Mouse (Mus musculus) gastrocnemius, adult 18-20 months (tissue): ENCODE data around the gene Lamc2. TPM values are rescaled to one million over a fixed set of nuclear protein-coding genes. Genes with fewer than 3 reads are reported as not detected.
"Not testable (repeated sequence)": the region's sequence is repeated elsewhere in the genome, so short reads cannot be mapped to it uniquely, and the experiment has no call there.

Experiments
- DNase-seq: peaks from one replicate; pipeline ENCODE4 v3.0.0; 2021; ENCODE audit warnings: low spot score
- total RNA-seq, 2 experiments: library from RNA; stranded (reverse); gene quantifications; 2 replicates each; pipeline ENCODE4 v1.2.3; 2021

Lamc2 gene
- total RNA-seq, 2 experiments from 2014 or later, result 3.3 to 9.7 TPM

DNA sequence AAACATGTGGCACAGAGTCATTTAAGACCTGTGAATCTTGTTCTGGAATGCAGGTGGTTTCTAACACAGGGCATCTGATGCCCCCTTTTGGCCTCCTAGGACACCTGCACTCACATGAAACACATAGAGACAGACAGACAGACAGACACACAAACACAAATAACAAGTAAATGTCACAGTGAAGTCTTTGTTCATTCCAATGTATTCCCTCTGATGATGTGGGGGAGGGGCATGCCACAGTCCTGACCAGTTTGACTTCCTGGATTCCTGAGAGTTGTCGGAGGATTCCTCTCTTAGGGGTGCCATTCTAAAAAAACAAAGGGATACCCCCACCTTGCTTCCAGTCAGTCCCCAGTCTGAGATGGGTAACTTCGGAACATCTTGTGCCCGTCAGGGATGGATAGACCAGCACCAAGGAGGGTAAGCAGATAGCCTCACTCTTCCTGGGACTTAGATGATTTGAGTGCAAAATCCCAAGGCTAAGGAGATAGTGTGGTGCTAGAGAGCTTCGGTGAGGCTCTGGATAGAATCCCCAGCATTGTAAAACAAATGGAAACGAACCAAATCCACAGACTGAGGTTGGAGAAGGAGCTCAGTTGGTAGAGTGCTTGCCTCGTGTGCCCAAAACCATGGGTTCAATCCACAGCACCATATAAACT is 89.1 kb downstream of the Lamc2 start:
- no peak for DNase-seq

DNA sequence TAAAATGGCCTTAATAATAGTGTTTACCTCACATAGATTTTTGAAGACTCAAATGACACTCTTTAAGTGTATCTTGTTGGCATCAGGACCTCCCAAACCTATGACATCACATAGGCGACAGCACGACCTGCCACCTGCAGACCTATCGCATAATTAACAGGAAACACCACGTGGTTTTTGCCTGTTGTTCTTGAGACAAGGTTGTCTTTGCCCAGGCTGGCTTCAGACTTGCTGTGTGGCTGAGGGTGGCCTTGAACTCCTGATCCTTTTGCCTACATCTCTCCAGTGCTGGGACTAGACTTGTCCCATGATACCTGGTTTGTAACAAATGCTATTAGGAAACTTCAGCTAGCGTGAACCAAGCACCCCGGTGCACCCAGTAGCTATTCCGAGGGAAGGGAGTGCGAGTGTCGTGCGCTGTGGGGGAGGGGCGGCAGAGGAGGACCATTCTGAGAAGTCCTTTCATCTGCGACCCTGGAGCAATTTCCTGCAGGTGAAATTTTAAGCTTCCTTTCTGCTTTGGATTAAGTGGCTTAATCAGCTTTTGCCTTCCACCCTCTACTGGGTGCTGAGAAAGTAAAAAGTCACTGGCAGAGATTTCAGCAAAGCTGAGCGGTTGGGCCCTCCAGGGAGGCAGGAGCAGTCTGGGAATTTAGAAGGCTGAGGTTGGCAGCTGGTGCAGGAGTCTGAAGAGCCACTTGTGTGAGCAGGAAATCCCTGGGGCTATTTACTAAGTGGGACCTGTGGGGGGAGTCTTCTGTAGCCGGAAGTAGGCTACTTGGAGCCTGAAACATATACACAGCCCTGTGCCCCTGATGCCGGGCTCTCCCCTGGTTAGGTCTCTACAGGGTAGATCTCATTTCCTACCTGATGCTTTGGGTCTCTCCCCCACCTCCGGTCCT is 90.2 kb downstream of the Lamc2 start:
- no peak for DNase-seq

DNA sequence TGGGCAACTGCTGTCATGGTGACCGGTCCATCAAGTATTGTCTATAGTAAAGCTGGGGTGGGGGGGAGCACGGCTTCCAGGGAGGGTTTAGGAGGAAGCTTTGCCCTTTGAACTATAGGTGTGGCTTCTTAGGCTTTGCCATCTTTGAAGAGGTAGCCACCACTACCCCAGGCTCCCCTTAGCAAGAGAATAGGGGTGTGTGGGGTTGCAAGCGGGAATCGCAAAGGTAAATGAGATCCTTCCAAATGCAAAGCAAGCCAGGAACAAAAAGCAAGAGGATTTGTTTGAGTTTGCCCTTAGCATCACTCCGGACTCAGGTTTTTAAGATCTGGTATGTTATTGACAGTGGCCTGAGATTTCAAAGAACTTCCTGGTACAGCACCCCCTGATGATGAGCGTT is 90.9 kb downstream of the Lamc2 start:
- DNase-seq, result no peak

DNA sequence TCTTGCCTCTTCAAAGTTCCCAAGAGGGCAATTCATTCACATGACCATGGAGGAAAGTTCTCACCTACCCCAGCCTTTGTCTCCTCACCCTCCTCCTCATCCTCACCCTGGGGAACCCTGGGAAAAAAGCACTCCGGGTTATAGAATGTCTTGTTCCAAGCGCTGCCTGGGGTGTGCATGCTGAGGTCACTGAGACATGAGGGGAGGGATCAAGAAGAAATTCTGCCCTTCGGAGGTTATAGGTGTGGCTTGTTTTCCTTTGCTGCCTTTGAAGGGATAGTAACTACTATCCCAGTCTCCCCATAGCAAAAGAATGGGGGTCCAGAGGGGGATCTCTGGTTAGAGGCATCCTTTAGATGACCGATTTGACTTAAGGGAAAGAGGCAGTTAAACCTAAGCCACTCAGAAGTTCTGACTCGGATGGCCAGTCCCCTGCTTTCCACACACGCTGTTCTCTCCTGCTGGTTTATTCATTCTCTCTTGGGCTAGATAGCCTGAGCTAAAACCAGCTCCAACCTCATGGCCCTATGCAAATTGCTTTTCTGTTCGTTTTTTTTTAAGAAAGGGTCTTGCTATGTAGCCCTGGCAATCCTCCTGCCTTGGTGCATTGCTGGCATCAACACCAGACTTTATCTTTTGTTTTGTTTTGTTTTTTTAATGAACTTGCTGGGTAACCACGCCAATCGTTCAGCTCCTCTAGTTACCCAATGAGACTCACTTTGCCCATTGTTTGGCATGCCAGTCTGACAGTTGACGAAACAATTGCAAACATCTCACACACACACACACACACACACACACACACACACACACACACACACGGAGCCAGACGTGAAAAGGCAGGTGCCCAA is 91.8 kb downstream of the Lamc2 start:
- DNase-seq, result no peak

DNA sequence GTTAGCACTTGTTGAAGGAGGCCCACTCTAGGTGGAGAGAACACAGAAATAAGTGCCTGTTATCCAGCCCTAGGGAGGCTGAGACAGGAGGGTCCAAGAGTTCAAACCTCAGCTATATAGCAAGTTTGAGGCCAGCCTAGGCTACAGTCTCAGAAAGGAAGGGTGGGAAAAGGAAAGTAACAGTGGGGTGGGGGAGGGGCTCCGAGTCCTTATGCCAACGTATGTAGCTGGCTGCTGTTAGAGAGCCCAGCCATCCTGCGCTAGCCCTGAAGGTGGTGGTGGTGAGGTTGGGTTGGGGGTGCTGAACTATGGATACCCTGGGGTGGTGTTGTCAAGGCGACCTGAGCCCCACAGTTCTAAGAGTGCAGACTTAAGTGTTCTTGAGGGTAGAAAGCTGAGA is 92.7 kb downstream of the Lamc2 start:
- DNase-seq, result no peak

DNA sequence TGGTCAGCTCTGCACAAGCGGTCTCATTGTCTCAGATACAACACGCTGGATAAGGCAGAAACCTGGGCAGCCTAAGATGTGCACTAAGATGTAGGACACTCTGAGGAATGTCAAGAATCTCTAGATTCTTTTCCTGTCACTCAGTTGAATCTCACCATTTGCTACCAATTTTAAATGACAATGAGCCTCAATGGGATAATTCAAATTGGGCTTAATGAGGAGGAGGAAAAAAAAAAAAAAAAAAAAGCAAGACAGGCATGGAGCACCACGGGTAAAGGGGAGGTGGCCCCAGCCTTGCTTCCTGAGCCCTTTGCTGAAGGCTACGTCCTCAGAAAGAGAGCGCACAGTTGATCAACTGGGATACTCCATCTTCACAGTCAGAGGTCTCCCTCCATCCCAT is 93.1 kb downstream of the Lamc2 start:
- no peak for DNase-seq

DNA sequence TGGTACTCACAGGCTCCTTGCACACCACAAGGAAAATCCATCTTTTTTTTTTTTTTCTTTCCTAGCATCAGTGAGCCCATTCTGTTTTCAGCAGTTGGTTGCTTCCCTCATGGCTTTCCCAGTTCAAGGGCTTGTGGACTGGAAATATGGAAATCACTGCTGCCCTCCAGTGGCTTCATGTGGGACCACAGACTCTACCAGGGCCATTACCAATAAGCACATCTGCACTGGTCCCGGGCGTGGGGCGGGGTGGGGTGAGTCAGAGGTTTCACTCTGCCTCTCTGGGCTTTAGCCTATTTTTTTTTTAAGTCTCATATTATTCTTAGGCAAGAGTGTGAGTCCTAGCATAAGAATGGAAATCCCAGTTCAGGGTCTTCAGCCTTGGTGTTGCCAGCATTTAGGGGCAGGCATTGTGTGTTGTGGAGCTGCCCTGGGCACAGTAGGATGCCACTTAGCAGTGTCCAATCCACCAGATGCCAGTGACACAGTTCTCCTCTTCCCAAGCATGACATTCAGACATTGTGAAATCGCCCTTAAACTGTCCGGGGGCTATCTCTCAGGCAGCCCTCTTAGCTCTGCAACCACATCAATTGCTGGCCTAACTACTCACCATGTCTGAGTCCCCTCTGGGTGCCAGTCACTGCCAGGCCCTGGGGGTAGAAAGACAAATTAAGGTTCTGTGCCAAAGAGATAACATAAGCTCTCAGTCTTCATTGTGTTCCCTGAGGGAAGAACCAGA is 93.8 kb downstream of the Lamc2 start:
- peak; percentile 89 for DNase-seq

DNA sequence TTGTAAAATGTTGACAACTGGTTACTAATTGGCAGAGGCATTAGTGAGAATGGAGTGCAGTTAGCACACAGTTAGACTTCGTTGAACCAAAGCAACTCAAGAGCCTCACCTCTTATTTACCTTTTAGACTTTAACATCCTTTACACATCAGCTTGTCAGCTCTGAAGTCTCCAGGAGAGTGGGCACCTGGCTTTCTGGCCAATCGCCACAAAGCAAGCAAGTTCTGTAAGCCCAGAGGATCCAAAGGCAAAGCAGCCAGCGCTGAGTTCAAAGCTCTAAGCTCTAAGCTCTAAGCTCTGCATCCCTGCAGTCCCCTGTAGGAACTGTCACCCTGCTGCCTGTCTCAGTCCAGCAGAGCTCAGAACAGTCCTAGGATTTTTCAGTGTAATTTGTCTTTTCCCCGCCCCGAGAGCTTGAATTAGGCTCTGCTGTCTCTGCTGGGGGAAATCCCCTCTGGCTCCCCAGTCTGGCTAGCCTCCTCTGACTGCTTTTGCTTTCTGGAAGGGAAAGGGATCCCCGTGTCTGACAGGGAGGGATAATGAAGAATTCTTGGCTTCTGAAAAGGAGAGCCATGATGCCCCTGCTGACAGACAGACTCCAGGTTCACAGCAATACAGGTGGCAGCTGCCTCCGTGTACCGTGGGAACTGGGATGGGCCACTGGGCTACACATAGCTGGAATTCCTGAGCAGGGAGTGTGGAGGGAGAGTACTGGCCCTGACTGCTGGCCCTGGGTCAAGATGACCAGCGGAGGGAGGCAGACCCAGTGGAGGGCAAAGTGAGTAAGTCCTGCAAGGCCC is 94.6 kb downstream of the Lamc2 start:
- no peak for DNase-seq

DNA sequence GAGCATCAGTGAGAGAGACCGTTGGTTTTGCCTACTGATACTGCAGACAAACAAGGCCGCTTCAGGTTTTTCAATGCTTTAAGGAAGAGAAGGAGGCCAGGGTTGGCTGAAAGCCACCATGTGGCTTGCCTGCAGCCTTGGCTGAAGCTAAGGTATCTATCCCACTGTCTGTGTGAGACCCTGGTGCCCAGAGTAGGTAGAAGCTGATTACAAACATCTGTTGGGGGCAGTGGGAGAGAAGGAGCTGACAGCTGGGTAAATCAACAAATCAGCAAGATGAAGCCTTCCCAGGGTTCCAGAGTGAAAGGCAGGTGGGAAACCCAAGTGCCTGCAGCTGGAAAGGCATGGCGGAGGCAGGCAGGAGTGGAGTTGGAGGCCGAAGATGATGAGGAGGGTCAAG is 95.4 kb downstream of the Lamc2 start:
- no peak for DNase-seq

DNA sequence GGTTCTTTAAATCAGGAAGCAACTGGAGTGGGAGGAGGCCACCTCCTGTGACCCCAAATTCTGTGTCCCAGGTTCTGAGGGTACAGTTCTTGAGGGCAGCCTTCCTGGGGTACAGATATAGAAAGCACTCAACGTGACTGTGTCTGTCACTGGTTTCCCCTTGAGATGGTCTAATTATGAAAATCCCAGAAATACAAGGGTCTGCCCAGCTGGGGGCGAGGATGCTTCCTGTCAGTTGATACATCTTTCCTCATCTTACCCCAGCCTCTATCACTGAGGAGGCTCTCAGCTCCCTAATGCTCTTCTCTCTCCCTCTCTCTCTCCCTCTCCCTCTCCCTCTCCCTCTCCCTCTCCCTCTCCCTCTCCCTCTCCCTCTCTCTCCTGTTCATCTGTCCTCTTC is 96.2 kb downstream of the Lamc2 start:
- DNase-seq, result no peak

DNA sequence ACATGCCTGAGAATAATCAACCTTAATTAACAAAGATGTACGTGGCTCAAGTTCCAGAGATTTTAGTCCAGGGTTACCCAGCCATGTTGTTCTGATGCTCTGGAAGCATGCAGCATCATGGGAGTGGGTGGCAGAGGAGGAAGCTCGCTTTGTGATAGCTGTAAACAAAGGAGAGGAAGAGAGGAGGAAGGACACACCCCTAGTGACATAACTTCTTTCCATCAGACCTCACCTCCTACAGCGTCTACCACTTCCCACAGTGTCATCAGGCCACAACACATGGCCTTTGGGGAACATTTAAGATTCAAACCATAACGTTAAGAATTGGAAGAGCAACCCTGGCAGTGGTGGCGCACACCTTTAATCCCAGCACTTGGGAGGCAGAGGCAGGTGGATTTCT is 98.5 kb downstream of the Lamc2 start:
- no peak for DNase-seq

DNA sequence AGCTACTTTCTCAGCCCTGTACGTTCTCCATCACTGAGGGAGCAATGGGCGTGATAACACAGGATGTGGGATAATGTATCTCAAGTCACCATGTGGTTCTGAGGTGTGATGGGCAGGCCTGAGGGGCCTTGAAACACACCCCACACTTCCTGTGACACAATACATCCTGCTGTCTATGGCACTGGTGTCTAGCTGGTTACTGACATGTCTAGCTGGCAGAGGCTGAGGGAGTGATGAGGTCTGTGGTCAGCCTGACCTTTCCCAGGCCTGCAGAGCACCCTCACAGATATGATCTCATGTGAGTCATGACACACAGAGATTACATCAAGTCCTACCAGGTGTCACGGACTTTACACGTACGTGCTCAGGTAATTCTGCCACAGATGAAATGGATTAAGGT is 101.0 kb downstream of the Lamc2 start:
- DNase-seq, result no peak

DNA sequence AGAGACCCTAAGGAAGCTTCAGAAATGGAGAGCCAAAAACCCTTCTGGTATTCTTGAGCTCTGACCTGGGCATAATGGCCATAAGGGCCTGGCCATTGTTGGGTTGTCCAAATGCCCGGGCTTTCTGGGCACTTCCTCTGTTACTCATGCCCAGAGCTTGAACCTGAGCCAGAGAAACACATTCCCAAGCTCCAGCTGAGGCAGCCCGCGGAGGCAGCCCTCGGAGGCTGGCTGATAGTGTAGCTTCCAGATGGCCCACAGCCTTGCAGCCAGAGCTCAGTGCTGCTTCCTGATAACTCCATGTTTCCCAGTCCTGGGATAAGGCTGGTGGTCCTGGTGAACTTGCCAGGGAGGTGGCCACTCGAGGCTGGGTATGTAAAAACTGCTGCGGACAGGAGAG is 102.1 kb downstream of the Lamc2 start:
- no peak for DNase-seq

DNA sequence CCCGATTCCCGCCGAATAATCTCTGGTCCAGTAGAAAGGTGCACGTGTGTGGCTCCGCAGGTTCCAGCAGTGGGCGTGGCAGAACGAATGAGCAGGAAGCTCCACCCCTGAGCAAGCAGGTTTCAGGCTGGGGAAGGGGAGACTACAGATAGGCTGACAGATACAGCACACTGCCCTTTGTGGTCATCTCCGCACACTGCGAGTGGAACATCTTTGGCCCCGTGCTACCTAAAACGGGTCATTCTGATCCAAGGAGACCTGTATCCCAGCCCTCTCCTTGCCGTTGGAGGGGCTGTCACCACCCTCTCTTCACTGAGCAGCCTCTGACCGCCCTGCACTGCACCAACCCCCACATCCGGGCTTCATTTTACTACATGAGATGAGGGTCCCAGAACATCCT is 103.0 kb downstream of the Lamc2 start:
- DNase-seq, result not testable (repeated sequence)

DNA sequence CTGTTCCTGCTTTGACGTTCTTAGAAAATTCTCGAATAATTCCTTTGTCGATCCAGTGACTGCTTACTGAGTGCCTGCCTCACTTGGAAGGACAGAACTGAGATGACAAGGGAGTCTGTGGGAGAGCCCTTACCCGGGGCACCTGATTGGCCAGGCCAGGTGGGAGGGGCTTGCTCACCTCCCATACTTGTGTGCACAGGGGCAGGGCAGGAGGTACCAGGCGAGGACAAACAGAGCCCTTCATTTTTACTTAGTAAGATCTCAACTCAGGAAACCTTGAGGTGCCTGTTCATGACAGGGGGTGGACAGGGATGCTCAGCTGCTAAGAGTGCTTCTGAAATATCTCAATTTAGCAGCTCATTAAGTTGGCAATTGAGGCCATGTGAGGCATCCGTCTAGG is 110.3 kb downstream of the Lamc2 start:
- DNase-seq, result no peak

DNA sequence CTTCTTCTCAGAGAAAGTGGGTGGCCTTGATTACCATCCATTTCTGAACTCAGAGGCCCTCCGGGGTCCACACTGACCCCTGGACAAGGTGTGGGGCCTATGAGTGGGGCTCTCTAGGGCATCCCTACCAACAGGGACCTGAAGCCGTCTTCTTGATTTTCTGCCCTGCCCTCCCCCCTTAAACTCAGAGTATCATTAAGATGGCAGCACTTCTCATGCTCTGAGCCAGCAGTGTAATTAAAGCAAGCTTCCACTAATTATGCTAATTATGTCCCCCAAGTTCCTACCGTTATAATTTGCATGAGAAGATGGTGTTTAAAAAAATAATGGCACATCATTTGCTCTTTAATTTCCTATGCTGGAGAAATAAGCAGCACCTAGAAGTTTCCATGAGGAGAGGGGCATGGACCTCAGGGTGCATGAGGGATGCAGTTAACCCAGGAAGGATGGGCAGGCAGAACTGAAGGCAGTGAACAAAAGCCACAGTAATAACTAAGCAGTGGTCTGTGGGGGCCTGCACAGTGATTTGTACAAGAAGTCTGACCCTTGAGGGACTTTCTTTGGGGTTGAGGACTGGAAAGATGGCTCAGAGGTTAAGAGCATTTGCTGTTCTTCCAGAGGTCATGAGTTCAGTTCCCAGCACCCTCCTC is 111.0 kb downstream of the Lamc2 start:
- DNase-seq, result no peak

DNA sequence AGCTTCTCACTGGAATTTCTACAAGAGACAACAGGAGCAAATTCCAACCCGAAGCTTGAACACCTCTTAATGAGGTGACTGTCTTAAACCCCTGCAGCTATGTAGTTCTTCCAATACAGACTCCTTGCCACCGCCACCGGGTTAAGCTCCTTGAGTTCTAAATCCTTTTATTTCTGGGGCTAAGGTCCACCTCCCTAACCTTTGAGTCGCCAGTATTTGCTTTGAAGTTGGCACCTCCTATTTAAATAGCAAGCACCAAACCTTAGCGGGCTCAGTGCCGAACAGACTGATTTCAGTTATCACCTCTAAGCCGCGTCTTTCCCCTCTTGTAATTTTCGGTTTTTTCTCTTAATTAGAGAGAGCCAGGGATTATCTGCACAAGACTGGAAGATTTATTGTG is 112.8 kb downstream of the Lamc2 start:
- no peak for DNase-seq
